Mouse (Mus musculus) kidney, adult 2 months (tissue): ENCODE results near the gene Ubash3b. TPM values are rescaled to one million over a fixed set of nuclear protein-coding genes. Genes with fewer than 3 reads are reported as not detected.
A peak's percentile ranks its signal among the peaks of the same experiment; 100 is the strongest.

Experiments
- DNase-seq: peaks from one replicate; pipeline ENCODE4 v3.0.0; 2021
- H3K27ac ChIP-seq: fragments of 200-500 bp; 2 replicates; pipeline ENCODE4 v1.5.1; 2012; ENCODE audit warnings: low read depth, low read length, control low read depth, inconsistent platforms; ENCODE audit not compliant: insufficient read depth
- H3K27me3 ChIP-seq: fragments of 200-500 bp; replicated peaks from 2 replicates; pipeline ENCODE4 v1.6.1; 2012; ENCODE audit warnings: mild to moderate bottlenecking, moderate library complexity, low read length, inconsistent platforms; ENCODE audit not compliant: control insufficient read depth, insufficient read depth
- H3K36me3 ChIP-seq: fragments of 200-500 bp; 2 replicates; pipeline ENCODE4 v1.6.1; 2012; ENCODE audit warnings: mild to moderate bottlenecking, moderate library complexity, low read length, inconsistent platforms; ENCODE audit not compliant: control insufficient read depth, insufficient read depth
- H3K4me1 ChIP-seq: fragments of 200-500 bp; 2 replicates; pipeline ENCODE4 v1.6.1; 2011; ENCODE audit warnings: low read length; ENCODE audit not compliant: control insufficient read depth, insufficient read depth
- H3K4me3 ChIP-seq: fragments of 200-500 bp; 2 replicates; pipeline ENCODE4 v1.5.1; 2011; ENCODE audit warnings: mild to moderate bottlenecking, low read depth, low read length, control low read depth; ENCODE audit not compliant: insufficient read depth
- CTCF ChIP-seq: fragments of 200-500 bp; conservative IDR thresholded peaks from 2 replicates; pipeline ENCODE4 v1.5.1; 2011; ENCODE audit warnings: low read depth, mild to moderate bottlenecking, control low read depth, low read length, moderate library complexity, mixed read lengths; ENCODE audit not compliant: insufficient read depth, insufficient read length
- POLR2A ChIP-seq: fragments of 200-500 bp; IDR thresholded peaks from one replicate; pipeline ENCODE4 v1.6.1; 2011; ENCODE audit warnings: low read depth, low read length, control low read depth
- WGBS: fragments of 180-500 bp; shearing (Covaris S2); methylation state at CpG from one replicate; pipeline ENCODE4 v1.1.7; 2018; 5-methylcytosine and 5-hydroxymethylcytosine counted together
- polyA plus RNA-seq: library from polyadenylated mRNA; depleted of rRNA; stranded (reverse); fragments of >200 nt; gene quantifications from 2 replicates; pipeline ENCODE4 v1.2.3, GENCODE M21; 2012

The Ubash3b gene
- polyA plus RNA-seq, 1 experiment, result 2.3 TPM

DNA sequence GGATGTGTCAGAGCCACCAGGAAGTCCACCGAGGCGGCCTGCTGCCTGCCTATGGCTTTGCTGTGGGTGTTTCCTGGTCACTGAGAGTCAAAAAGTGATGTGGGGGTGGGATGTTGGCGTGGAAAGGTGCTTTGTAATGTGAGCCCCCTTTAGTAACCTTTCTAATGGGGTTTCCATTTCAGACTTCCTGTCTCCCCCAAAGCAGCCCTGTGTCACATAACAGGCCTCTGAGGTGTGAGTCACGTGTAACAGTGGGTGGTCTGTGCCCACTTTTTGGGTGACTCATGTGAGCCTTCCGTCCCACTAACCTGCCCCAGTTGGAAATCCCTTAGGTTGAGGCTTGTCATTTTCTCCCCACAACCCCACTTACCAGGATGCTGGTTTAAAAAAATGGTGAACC lies 167.4 kb downstream of the Ubash3b start:
- WGBS, result 70% methylated on average over 5 of the region's 5 CpGs
- Histone ChIP-seq H3K4me1 (no peaks in the 10 kb centered on the region), H3K4me3 (no peak overlapping the region), H3K36me3 (no peaks in the 10 kb centered on the region), H3K27ac (no peak overlapping the region), H3K27me3 (no peaks in the 10 kb centered on the region; the same call in 1 of the 2 replicates)
- DNase-seq, result no peak
- TF ChIP-seq POLR2A, result no peak
- TF ChIP-seq CTCF, result no peak

DNA sequence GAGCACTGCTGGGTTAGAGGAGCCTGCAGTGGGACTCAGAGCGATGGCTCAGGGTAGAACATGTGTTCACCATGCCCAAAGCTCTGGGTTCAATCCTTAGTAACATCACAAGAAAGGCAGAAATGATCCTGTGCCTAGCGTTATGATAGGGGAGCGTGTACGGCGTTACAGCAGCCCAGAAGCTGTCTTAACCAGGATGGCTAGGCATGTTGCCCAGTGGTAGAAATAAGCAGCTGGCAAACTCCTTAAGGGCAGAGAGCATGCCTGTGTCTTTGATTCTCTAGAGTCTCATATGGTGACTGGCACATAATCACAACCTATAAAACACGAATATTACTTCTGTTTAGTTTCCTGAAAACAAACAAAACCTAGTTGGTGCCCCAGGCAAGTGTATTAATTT lies 170.0 kb downstream of the Ubash3b start:
- Histone ChIP-seq H3K4me3 (no peak overlapping the region), H3K27me3 (no peaks in the 10 kb centered on the region; the same call in 1 of the 2 replicates), H3K36me3 (no peaks in the 10 kb centered on the region), H3K4me1 (no peaks in the 10 kb centered on the region), H3K27ac (no peak overlapping the region)
- no peak for TF ChIP-seq POLR2A
- TF ChIP-seq CTCF, result no peak
- WGBS, result 89% methylated on average over 6 of the region's 6 CpGs
- no peak for DNase-seq

DNA sequence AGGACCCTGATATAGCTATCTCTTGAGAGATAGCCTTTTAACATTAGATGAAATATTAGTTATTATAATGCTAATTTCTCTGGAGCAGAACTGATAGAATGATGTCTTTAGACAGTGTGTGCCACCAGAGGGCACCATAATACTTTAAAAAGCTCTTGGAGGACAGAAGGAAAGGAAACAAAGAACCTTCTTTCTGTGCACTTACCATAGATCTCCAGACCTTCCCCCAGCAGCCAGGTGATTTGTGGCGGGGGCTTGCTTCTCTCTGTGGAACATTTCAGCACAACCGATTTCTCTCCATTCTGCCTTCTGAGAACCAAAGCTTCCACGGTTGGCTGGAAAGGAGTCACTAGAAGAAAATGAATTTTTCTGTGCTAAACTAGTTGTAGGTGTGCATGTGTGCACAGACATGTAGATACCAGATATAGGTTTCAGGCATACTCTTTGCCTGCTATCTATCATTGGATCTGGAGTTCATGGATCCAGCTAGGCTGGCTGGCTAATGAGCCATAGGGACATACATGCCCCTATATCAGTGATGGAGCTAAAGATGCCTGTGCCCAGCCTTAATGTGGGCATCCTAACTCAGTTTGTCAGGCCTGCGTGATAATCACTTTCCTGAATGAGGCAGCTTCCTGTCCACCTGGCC lies 171.4 kb downstream of the Ubash3b start:
- no peaks in the 10 kb centered on the region for H3K4me1 ChIP-seq
- no peaks in the 10 kb centered on the region for H3K36me3 ChIP-seq
- 34% methylated on average over 4 of the region's 4 CpGs for WGBS
- TF ChIP-seq CTCF (0 out of 2 replicates have a peak, but pooled peaks have one; percentile 8), POLR2A (no peak)
- H3K4me3 ChIP-seq, result no peak overlapping the region
- no peaks in the 10 kb centered on the region; the same call in 1 of the 2 replicates for H3K27me3 ChIP-seq
- DNase-seq, result peak; percentile 62
- H3K27ac ChIP-seq, result no peak overlapping the region

DNA sequence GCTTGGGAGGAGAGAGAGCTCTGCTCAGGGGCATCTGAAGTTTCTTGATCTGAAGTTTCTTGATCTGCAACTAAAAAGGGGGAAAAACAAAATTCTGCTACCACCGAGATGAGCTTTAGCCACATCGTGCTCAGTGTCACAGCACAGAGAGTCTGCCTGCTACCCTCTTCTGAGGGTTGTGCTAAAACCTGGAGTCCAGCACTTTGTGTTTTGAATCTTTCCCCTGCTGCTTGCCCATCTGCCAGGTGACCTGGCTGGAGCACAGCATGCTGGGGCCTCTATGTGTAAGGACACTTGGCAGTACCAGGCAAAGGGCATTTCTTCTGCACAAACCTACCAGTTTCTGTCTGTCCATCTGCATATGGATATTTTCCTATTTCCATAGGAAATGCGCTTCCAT lies 177.2 kb downstream of the Ubash3b start:
- no peak overlapping the region for H3K4me3 ChIP-seq
- TF ChIP-seq POLR2A (no peak), CTCF (no peak)
- DNase-seq, result no peak
- 70% methylated on average over 3 of the region's 3 CpGs for WGBS
- H3K27me3 ChIP-seq, result no peaks in the 10 kb centered on the region
- H3K36me3 ChIP-seq, result no peaks in the 10 kb centered on the region
- no peak overlapping the region for H3K27ac ChIP-seq
- H3K4me1 ChIP-seq, result no peaks in the 10 kb centered on the region

DNA sequence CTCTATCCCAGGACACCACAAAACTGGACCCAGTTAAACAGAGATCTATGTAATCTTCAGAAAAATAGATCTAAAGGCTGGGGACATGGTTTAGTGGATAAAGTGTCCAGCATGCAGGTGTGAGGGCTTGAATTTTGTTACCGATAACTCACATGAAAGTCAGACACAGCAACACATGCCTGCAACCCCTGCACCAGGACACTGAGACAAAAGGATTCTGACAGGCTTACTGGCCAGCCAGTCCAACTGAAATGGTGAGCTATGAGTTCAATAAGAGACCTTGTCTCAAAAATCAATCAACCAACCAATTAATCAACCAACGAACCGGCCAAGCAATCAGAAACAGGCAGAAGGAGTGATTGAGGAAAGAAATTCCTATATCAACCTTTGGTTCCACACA lies 177.7 kb downstream of the Ubash3b start:
- WGBS, result 86% methylated on average over 3 of the region's 3 CpGs
- Histone ChIP-seq H3K27me3 (no peaks in the 10 kb centered on the region), H3K4me3 (no peak overlapping the region), H3K4me1 (no peaks in the 10 kb centered on the region), H3K27ac (no peak overlapping the region), H3K36me3 (no peaks in the 10 kb centered on the region)
- TF ChIP-seq POLR2A, result no peak
- no peak for TF ChIP-seq CTCF
- DNase-seq, result no peak

DNA sequence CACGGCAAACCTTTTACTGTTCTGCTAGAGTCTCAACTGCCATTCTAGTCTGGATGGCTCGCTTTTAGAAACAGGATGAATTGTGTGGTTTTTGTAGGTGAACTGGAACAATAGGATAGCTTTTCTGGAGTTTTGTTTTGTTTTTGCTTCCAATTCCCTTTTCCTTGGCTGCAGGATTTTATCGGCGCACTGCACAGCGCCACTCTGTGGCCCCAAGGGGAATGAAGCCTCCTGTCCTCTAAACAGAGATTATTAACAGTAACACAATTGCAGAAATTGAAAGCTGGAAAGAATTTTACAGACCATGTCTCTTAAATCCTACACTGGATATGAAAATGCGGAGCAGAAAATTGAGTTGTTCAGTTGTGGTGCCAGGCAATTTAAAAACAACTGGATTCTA lies 179.0 kb downstream of the Ubash3b start:
- Histone ChIP-seq H3K27me3 (no peaks in the 10 kb centered on the region), H3K36me3 (no peaks in the 10 kb centered on the region), H3K4me1 (no peaks in the 10 kb centered on the region), H3K4me3 (no peak overlapping the region), H3K27ac (no peak overlapping the region)
- TF ChIP-seq CTCF (peak; percentile 56), POLR2A (no peak)
- 33% methylated on average over 6 of the region's 6 CpGs for WGBS
- peak; percentile 7 for DNase-seq

DNA sequence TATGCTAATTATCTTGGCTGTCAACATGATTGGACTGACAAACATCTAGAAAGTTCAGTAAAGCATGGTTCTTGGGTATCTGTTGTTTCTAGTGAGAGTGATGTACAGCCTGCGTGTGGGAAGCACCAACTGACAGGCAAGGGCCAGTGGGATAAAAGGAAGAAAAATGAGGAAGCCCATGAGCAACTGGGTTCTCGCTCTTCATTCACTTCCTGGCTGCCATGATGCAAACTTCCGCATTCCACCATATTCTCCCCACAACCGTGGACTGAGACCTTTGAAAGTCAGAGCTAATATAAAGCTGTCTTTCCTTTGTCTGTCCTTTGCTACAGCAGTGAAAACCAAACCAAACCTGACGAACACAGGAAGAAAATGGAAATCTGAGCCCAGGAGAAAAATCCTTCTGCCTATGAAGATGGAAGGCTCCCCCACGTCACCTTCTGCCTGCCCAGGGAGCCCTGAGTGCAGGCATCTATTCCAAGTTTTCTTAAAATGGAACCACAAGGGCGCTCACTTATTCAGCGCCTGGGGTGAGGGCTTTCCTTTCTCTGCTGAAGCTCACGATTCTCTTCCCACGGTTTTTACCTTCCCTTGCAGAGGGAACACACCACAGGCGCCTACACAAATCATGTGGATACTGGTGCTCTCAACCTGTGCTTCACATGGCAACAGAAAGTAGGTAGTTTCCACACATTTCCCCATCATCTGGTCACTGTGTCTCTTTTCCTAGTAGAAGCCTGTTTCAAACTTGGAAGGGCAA lies 187.3 kb downstream of the Ubash3b start:
- no peaks in the 10 kb centered on the region for H3K4me1 ChIP-seq
- no peaks in the 10 kb centered on the region for H3K27me3 ChIP-seq
- H3K27ac ChIP-seq, result no peak overlapping the region
- H3K4me3 ChIP-seq, result no peak overlapping the region
- 70% methylated on average over 11 of the region's 11 CpGs for WGBS
- TF ChIP-seq CTCF (no peak), POLR2A (no peak)
- H3K36me3 ChIP-seq, result no peaks in the 10 kb centered on the region
- no peak for DNase-seq
